Mouse (Mus musculus) testis, adult 2 months (tissue): ENCODE data around the gene Sec24c.

Experiments
- CTCF ChIP-seq: fragments of 200-500 bp; IDR thresholded peaks from 2 replicates; pipeline ENCODE4 v1.5.1; 2012; ENCODE audit warnings: low read depth, mild to moderate bottlenecking, inconsistent platforms, low read length, moderate library complexity; ENCODE audit not compliant: control insufficient read depth, insufficient read depth, insufficient replicate concordance
- POLR2A ChIP-seq: fragments of 200-500 bp; IDR thresholded peaks from 2 replicates; pipeline ENCODE4 v1.6.1; 2012; ENCODE audit warnings: low read depth, mild to moderate bottlenecking, inconsistent platforms, low read length, moderate library complexity; ENCODE audit not compliant: control insufficient read depth

DNA sequence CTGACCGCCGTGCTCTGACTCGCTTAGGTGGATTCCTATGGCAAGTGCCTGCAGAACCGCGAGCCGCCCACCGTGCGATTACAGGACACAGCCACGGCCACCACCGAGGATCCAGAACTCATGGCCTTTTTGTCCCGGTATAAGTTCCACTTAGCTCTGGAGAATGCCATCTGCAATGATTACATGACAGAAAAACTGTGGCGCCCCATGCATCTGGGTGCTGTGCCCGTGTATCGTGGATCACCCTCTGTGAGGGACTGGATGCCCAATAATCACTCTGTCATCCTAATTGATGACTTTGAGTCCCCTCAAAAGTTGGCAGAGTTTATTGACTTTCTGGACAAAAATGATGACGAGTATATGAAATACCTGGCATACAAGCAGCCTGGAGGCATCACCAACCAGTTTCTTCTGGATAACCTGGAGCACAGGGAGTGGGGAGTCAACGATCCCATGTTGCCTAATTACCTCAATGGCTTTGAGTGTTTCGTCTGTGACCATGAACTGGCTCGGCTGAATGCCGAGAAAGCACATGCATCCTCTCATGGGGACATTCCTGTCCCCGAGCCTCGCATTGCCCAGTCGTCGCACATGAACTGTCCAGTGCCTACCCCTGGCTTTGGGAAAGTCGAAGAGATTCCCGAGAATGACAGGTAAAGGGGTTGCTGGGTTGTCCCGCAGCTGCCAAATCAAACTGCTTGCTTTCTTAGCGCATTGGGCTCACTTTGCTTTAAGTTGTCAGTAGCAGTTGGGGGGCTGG lies 21.8 kb downstream of the Sec24c start:
- TF ChIP-seq POLR2A: no peak
- no peak for TF ChIP-seq CTCF
